Mouse (Mus musculus) Patski (cell line): ENCODE measurements at regions not wholly inside any gene's neighbourhood (a gene's known extent, or its start where the extent isn't known, plus 50 kb on each side); places are given as distances from the start of the nearest gene placed in this dataset.

Experiments
- ATAC-seq: fragments of 100-300 bp; one replicate; pipeline ENCODE4 v1.8.0; 2021
- CTCF ChIA-PET: fragments of 350-600 bp; sonication (Branson Sonifier 250); formaldehyde crosslinking; loops from one replicate; lab custom pipeline; 2022; ENCODE audit warnings: inconsistent platforms; lab: Charles Lee
- POLR2A ChIA-PET: fragments of 350-600 bp; sonication (Branson Sonifier 250); formaldehyde crosslinking; loops from one replicate; lab custom pipeline; 2022; ENCODE audit warnings: antibody characterized with exemption, inconsistent platforms; lab: Charles Lee
- DNase-seq: peaks from one replicate; pipeline ENCODE4 v3.0.0-alpha.2; 2011; ENCODE audit warnings: low read depth, low spot score
- H3K27me3 ChIP-seq: fragments of 371-371 bp; one replicate; pipeline ENCODE4 v1.5.1; 2021
- CTCF ChIP-seq: fragments of 100-300 bp; IDR thresholded peaks from one replicate; pipeline ENCODE4 v1.5.1; 2021
- in situ Hi-C: fragments of 300-500 bp; cut with MboI; formaldehyde crosslinking; loops from 3 replicates; pipeline ENCODE4 v1.11.1; 2018; ENCODE audit warnings: low pct_unique_long_range_greater_than_20kb, mixed read lengths

DNA sequence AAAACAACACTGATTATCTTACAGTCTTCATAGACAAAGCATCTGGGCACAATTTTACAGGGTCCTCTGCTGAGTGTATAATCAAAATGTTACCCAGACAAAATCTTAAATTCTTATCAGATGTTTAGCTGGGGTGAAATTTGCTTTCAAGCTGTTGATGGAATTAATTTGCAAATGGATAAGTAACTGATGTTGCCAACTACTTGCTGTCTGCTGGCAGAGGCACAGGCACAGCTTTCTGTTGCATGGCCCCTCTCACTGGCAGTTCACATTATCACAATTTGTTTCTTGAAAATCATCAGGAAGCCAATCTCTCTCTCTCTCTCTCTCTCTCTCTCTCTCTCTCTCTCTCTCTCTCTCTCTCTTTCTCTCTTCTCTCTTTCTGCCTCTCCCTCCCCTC, 276.9 kb upstream of the Gm44 start:
- ChIA-PET CTCF (interaction anchor here (0.8 to 1.0 kb wide), 3 partner anchors 9 to 113 kb away, joined by 3 to 4 read pairs (median 3); no protein-coding TSS in a partner anchor), POLR2A (no interaction called here)
- DNase-seq (no peak), ATAC-seq (no peak)
- TF ChIP-seq CTCF, result no peak
- H3K27me3 ChIP-seq, result peaks cover 17% of the 10 kb centered on the region
- in situ Hi-C loops, result no loop called here
